Mouse (Mus musculus) ZHBTc4 (cell line): ENCODE data around the gene Msi2.
A peak's percentile ranks its signal among the peaks of the same experiment; 100 is the strongest.

ENCODE experiments used
- DNase-seq: peaks from one replicate; pipeline ENCODE4 v3.0.0-alpha.2; 2011; ENCODE audit warnings: low read depth, low spot score

The Msi2 gene

GRCm38 (mm10) chr11:88713479-88713878, 4.8 kb downstream of the Msi2 start:
- no peak for DNase-seq

- no peak for DNase-seq
Observed at GRCm38 (mm10) chr11:88709876-88710614, 8.3 kb downstream of the Msi2 start.

- DNase-seq = no peak
Observed at GRCm38 (mm10) chr11:88707228-88707775, 11.0 kb downstream of the Msi2 start.

- no peak for DNase-seq
Observed at GRCm38 (mm10) chr11:88704688-88705087, 13.6 kb downstream of the Msi2 start.

GRCm38 (mm10) chr11:88703220-88703619, 15.1 kb downstream of the Msi2 start:
- no peak for DNase-seq

GRCm38 (mm10) chr11:88701976-88702659, 16.2 kb downstream of the Msi2 start:
- no peak for DNase-seq

- DNase-seq = no peak
Observed at GRCm38 (mm10) chr11:88701020-88701419, 17.3 kb downstream of the Msi2 start.

GRCm38 (mm10) chr11:88700202-88700711, 18.1 kb downstream of the Msi2 start:
- no peak for DNase-seq

- no peak for DNase-seq
Observed at GRCm38 (mm10) chr11:88693905-88694893, 24.1 kb downstream of the Msi2 start.

- DNase-seq = peak; percentile 58
Observed at GRCm38 (mm10) chr11:88693002-88693769, 25.1 kb downstream of the Msi2 start.

GRCm38 (mm10) chr11:88692374-88692773, 25.9 kb downstream of the Msi2 start:
- no peak for DNase-seq

GRCm38 (mm10) chr11:88690556-88691287, 27.6 kb downstream of the Msi2 start:
- DNase-seq = no peak

- peak; percentile 97 for DNase-seq
Observed at GRCm38 (mm10) chr11:88689831-88690459, 28.4 kb downstream of the Msi2 start.

- DNase-seq = no peak
Observed at GRCm38 (mm10) chr11:88688644-88689043, 29.7 kb downstream of the Msi2 start.

GRCm38 (mm10) chr11:88687711-88688110, 30.6 kb downstream of the Msi2 start:
- DNase-seq = no peak

- DNase-seq = peak; percentile 48
Observed at GRCm38 (mm10) chr11:88687010-88687409, 31.3 kb downstream of the Msi2 start.

- DNase-seq = no peak
Observed at GRCm38 (mm10) chr11:88686061-88686460, 32.3 kb downstream of the Msi2 start.

GRCm38 (mm10) chr11:88683026-88683770, 35.1 kb downstream of the Msi2 start:
- no peak for DNase-seq

GRCm38 (mm10) chr11:88677350-88677749, 41.0 kb downstream of the Msi2 start:
- DNase-seq = no peak
